Mouse (Mus musculus): ENCODE measurements around the gene Anxa11.
"Not testable (repeated sequence)": the region's sequence is repeated elsewhere in the genome, so short reads cannot be mapped to it uniquely, and the experiment has no call there.

Anxa11 gene

GRCm38 (mm10) chr14:25869135-25869878 is 27.4 kb downstream of the Anxa11 start:
- no peak for DNase-seq (ENCODE audit: low spot score)

DNA sequence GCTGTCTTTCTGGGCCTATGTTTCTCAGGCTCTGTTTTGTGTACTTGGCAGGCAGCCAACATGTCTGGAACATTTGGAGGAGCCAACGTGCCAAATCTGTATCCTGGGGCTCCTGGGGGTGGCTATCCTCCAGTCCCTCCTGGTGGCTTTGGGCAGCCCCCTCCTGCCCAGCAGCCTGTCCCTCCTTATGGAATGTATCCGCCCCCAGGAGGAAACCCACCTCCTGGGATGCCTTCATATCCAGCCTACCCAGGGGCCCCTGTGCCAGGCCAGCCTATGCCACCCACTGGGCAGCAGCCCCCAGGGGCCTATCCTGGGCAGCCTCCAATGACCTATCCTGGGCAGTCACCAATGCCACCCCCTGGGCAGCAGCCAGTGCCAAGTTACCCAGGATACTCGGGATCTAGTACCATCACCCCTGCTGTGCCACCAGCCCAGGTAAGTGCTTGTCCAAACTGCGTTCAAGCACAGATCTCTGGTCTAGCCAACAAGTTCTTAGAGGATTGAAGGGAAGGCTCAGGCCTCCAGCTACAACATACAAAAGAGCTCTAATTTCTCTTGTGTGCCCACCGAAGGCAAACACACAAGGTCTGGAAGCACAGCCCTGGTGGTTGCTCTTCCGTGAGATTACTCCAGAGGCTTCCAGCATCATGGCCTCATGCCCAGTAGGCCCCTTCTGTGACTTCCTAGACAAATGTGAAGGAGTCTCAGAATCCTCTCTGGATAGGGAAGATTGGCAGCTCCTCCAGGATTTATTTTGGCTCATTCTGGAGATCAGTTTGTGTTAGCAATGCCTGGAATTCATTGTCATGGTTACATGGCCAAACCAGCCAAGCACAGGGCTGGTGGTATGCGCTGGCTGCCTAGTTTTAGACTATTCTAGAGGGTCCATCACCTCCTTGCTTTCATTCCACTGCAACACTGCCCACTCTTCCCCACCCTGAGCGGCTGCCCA is 30.8 kb downstream of the Anxa11 start:
- DNase-seq (ENCODE audit: low spot score): no peak

DNA sequence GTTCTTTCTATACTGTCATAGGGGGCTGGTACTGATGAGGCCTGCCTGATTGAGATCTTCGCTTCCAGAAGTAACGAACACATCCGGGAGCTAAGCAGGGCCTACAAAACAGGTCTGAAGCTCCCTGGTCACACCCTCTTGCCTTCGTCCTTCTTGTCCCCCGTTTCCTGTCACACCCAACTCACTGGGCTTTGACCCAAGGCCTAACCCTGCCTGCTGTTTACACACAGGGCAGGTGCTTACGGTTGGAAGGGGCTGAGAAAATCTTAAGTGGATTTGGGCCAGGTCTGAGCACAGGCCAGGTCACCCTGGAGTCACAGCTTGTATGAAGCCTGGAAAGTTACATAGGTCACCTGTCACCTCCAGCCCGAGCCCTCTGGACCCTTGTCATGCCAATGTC is 34.7 kb downstream of the Anxa11 start:
- not testable (repeated sequence) for DNase-seq (ENCODE audit: low spot score)

DNA sequence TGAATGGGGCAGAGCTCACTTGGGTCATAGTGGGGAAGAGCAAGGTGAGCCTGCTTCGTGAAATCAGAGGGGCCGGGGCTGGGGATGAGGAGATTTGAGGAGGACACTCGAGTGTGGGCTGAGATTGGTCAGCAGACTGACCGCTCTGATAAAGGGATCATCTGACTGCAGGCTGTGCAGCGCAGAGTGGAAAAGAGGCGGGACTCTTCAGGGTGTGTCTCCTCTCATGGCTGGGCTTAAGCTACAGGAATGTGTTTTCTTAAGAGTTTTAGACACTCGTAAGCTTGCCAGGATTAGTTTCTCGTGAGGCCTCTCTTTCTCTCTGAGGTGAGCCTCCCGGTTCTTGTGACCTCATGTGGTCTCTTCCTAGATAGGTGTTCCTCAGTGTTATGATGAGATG is 39.8 kb downstream of the Anxa11 start:
- not testable (repeated sequence) for DNase-seq (ENCODE audit: low spot score)

GRCm38 (mm10) chr14:25885886-25886285 is 43.9 kb downstream of the Anxa11 start:
- not testable (repeated sequence) for DNase-seq (ENCODE audit: low spot score)

DNA sequence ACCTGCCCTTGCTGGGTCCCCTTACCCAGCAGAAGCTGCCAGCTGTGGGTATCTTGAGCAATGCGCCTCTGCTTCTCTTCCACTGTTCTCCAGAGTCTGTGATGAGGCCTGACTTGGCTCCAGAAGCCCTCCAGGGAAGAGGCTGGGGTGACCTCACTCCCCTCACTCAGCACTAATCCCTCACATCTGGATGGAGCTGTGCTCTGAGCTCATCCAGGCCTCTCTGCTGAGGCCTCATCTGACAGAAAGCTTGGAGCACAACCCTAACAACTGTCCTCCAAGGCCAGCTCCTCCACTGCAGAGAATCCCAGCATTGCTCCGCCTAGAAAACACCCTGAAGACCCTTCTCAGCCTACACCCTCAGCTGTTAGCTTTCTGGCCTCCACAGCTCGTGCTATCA is 52.6 kb downstream of the Anxa11 start:
- not testable (repeated sequence) for DNase-seq (ENCODE audit: low spot score)

- not testable (repeated sequence) for DNase-seq (ENCODE audit: low spot score)
These were observed 53.7 kb downstream of the Anxa11 start for GRCm38 (mm10) chr14:25895686-25896085.

DNA sequence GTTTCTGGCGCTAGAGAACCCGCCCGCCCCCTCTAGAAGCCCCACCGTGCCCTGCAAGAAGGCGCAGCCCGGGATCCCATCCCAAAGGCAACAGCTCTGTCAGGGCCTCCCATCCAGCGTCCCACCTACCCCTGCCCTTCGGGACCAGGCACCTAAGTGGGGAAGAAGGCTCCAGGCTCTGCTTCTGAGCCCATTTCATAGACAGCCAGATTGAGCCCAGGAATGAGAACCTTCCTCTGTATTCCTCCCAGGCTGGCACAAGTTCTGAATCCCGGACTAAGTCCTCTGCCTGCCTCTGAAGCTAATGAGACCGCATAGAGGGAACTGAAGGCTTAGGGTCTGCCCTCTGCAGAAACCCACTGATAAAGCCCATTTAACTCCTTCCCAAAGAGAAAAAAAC is 61.0 kb downstream of the Anxa11 start, which contains the start of gene Plac9a:
Gene Plac9a, minus strand, starts transcription at position 101 of the 400 bp plus-strand sequence.
- not testable (repeated sequence) for DNase-seq (ENCODE audit: low spot score)

DNA sequence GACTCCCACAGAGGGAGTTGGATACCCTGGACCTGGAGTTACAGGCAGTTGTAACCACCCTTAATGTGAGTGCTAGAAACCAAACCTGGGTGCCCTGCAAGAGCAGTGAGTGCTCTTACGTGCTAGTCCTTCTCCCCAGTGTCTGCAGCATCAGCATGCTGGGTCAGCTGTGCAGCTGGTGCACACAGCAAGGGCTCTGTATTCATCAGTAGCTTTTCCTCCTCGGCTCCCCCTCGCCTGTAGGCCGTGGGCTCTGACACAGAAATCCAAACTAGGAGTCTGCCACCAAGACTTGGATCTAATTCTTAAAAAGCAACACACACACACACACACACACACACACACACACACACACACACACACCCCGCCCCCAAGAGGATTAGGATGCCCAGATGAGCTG is 63.3 kb downstream of the Anxa11 start:
- not testable (repeated sequence) for DNase-seq (ENCODE audit: low spot score)

- DNase-seq (ENCODE audit: low spot score): not testable (repeated sequence)
These were observed 65.3 kb downstream of the Anxa11 start for GRCm38 (mm10) chr14:25907272-25907671.

DNA sequence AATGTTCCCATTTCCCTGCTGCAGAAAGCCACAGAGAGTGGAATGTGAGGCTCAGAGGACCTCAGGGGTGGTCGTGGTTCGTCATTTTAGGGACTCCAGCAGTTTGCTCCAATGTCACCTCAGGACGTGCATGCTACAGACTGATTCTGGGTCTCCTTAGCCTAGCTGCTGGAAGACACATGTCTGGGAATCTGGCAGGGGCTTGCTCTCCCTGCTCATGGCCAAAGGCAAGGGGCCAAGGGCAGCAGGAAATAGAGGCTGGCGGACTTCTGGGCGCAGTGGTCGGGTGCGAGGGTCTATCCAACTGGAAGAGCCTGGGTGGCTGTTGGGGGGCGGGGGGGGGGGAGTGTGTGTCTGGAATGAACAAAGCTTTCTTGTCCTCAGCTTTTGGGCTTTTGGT is 67.0 kb downstream of the Anxa11 start:
- DNase-seq (ENCODE audit: low spot score): not testable (repeated sequence)

DNA sequence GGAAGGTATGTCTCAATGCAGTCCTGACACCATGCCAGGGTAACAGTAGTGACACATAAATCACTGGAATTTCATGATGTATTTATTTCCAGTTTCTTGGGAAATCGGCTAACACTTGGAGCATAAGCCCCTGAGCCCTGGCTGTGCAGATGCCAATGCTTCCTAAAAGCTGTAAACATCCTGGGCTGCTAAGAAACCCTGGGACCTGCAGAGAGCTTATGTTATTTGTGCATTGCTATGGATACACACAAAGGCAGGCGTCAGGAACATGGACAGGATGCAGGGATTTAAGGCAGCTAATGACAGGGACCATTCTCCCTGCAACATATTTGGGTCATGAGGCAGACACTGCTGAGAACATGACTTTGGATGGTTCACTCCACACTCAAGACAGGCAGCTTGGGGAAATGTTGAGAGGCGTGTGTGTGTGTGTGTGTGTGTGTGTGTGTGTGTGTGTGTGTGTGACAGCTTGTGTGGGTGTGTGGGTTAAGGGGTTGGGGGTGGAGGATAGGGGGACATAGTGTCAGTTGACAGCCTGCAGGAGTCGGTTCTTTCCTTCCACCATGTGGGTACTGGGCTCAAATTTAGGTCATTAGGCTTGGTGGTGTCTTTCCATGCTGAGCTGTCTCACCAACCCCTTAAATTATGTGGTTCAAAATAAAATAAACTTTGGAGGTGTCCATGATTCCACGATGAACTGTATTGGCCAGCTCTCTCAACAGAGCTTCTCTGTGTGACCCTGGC is 76.6 kb downstream of the Anxa11 start:
- DNase-seq (ENCODE audit: low spot score): not testable (repeated sequence)

- not testable (repeated sequence) for DNase-seq (ENCODE audit: low spot score)
These were observed 85.0 kb downstream of the Anxa11 start for GRCm38 (mm10) chr14:25926814-25927561.

GRCm38 (mm10) chr14:25927562-25927881 is 85.6 kb downstream of the Anxa11 start, which contains the start of gene Tmem254a:
Gene Tmem254a (minus strand): TSS chr14:25927672.
- DNase-seq (ENCODE audit: low spot score): not testable (repeated sequence)

All from left cerebral cortex, adult 11 months (tissue).